Mouse (Mus musculus): ENCODE results near the gene D1Pas1.

Gene D1Pas1

GRCm38 (mm10) chr1:186986506-186986905, 19.3 kb downstream of the D1Pas1 start:
- DNase-seq (ENCODE audit: inconsistent age in 2 of 2, low spot score in 1 of 2), result no peak

DNA sequence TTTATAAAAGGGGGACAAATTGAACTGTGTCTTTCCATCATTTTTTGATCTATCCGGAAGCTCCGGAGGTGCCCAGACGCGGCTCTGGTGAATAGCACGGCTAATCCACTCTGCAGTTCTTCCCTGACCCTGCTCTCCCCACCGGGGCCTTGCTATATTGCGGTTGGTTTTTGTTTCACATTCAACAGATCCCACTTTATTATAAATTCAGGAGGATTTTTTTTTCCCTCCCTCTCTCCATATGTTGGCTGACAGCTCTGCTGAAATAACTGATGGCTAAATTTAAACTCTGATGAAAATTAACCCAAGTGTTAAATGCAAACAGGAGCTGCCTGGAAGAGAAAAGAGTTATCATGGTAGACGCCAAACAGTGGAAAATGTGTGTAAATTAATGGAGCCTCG, 21.1 kb downstream of the D1Pas1 start:
- no peak for DNase-seq (ENCODE audit: inconsistent age in 2 of 2, low spot score in 1 of 2)

- DNase-seq (ENCODE audit: inconsistent age in 2 of 2, low spot score in 1 of 2), result peak; percentile 20 to 37
Measured at GRCm38 (mm10) chr1:186988822-186989221, 21.6 kb downstream of the D1Pas1 start.

DNA sequence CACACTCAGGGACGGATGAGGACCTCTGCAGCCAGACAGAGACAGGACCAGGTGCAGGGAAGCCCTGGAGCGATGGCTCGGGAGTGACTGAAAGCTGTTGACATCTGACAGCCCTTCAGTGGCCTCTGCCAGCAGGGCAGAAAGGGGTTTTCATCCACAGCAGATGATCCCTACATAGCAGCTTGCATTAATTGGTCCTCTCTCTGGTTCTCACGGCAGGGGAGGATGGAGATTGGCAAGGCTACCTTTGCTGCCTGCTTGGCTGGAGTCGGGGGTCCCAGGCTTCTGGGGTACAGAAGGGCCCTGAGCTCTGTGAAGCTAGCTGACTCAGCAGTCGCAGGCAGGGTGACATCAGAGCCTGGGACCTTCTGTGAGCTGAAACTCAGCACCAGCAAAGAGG, 24.3 kb downstream of the D1Pas1 start:
- DNase-seq (ENCODE audit: inconsistent age in 2 of 2, low spot score in 1 of 2), result peak in 1 of 2 experiments; percentile 25

GRCm38 (mm10) chr1:186992113-186992512, 24.9 kb downstream of the D1Pas1 start:
- DNase-seq (ENCODE audit: inconsistent age in 2 of 2, low spot score in 1 of 2), result no peak

GRCm38 (mm10) chr1:186997596-186998304, 30.5 kb downstream of the D1Pas1 start:
- no peak for DNase-seq (ENCODE audit: inconsistent age in 2 of 2, low spot score in 1 of 2)

- no peak for DNase-seq (ENCODE audit: inconsistent age in 2 of 2, low spot score in 1 of 2)
Measured at GRCm38 (mm10) chr1:187003441-187003861, 36.2 kb downstream of the D1Pas1 start.

DNA sequence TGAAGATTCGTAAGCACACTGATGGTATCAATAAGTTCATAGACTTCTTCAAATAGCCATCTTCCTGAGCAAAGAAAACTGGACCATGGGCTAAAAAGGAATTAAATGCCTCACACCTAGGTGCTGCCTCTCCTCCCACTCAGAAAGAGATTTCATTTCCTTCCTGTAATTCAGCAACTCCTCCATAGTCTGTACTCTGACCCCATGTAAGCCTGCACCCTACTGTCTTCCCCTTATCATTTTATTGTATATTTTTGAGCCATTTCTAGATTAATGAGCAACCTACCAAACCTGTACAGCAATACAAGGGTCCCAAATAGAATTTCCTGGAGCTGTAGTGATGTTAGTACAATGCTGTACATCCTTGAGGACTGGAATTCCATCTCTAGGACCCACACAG, 37.1 kb downstream of the D1Pas1 start:
- DNase-seq (ENCODE audit: inconsistent age in 2 of 2, low spot score in 1 of 2), result no peak

GRCm38 (mm10) chr1:187006227-187006925, 39.2 kb downstream of the D1Pas1 start:
- no peak for DNase-seq (ENCODE audit: inconsistent age in 2 of 2, low spot score in 1 of 2)

GRCm38 (mm10) chr1:187008236-187008635, 41.0 kb downstream of the D1Pas1 start:
- no peak for DNase-seq (ENCODE audit: inconsistent age in 2 of 2, low spot score in 1 of 2)

- no peak for DNase-seq (ENCODE audit: inconsistent age in 2 of 2, low spot score in 1 of 2)
Measured at GRCm38 (mm10) chr1:187010071-187010470, 42.9 kb downstream of the D1Pas1 start.

DNA sequence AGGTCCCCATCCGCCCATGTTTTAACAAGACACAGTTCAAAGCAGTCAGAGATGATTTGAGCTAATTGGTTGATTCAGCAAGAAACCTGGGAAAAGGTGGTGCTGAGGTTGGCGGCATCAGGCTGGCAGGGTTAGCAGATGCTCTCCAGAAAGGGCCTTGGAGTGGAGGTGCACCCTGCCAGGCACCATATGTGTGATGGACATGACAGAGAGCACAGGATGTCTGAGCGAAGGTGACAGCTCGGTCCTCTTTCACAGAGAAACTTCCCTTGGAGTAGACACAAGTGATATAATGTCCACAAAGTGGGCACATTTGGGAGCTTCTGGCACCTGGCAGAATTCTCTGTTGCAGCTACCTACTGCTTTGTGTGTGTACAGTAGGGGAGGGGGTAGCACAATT, 44.4 kb downstream of the D1Pas1 start:
- no peak for DNase-seq (ENCODE audit: inconsistent age in 2 of 2, low spot score in 1 of 2)

GRCm38 (mm10) chr1:187014141-187014540, 46.9 kb downstream of the D1Pas1 start:
- no peak for DNase-seq (ENCODE audit: inconsistent age in 2 of 2, low spot score in 1 of 2)

DNA sequence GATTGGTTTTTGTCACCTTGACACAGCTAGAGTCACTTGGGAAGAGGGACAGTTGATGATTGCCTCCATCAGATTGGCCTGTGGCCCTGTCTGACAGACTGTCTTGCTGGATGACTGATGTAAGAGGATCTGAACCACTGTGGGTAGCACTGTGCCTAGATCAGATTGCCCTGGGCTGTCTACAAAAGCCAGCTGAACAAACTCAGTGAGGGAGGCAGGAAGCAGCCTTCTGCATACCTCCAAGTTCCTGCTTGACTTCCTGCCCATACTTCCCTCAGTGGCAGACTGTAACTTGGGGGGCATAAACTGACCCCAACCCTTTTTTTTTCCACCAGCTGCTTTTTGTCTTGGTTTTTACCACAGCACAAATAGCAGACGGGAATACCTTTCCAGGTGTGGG, 48.5 kb downstream of the D1Pas1 start:
- DNase-seq (ENCODE audit: inconsistent age in 2 of 2, low spot score in 1 of 2), result no peak

- DNase-seq (ENCODE audit: inconsistent age in 2 of 2, low spot score in 1 of 2), result no peak
Measured at GRCm38 (mm10) chr1:187016116-187016515, 48.9 kb downstream of the D1Pas1 start.

GRCm38 (mm10) chr1:187020011-187020410, 52.8 kb downstream of the D1Pas1 start:
- DNase-seq (ENCODE audit: inconsistent age in 2 of 2, low spot score in 1 of 2), result peak; percentile 78 to 91

All from adrenal gland, adult (tissue).